Mouse (Mus musculus): ENCODE measurements around the gene Shank3.

The Shank3 gene

DNA sequence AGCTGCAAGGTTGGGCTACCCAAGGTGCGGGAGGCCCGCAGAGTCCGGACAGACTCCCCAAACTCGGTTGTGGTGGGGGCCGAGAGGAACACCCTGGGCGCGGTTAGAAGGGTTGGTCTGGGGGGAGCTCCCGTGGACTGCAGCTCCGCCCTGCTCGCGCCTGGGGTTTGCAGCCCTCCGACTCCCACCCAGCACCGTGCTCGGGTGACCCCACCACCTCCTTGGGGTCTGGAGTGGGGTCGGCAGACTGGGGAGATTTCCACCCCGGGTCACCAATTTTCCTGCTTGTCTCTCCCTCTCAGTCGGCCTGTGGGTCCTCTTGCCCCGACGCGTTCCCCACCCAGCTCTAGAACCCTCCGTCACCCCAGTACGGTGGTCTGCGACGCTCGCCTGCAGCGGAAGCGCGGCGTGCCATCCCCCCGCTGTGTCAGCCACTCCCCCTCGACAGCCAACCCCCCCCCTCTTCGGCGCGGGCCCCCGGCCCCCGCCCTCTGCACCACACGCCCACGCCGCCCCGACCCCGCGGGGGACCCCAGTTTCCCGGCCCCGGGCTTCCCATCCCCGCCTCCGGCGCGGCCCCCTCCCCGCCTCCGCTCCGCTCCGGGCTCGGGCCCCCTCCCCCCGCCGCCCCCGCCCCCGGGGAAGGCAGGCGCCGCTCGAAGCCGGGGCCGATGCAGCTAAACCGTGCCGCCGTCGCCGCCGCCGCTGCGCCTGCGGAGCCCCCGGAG lies at the start of gene Shank3:
TSS of gene Shank3 (plus strand) at position 663 of the 728 bp plus-strand sequence.
- DNase-seq (ENCODE audit: low spot score in 2 of 2), result no peak

DNA sequence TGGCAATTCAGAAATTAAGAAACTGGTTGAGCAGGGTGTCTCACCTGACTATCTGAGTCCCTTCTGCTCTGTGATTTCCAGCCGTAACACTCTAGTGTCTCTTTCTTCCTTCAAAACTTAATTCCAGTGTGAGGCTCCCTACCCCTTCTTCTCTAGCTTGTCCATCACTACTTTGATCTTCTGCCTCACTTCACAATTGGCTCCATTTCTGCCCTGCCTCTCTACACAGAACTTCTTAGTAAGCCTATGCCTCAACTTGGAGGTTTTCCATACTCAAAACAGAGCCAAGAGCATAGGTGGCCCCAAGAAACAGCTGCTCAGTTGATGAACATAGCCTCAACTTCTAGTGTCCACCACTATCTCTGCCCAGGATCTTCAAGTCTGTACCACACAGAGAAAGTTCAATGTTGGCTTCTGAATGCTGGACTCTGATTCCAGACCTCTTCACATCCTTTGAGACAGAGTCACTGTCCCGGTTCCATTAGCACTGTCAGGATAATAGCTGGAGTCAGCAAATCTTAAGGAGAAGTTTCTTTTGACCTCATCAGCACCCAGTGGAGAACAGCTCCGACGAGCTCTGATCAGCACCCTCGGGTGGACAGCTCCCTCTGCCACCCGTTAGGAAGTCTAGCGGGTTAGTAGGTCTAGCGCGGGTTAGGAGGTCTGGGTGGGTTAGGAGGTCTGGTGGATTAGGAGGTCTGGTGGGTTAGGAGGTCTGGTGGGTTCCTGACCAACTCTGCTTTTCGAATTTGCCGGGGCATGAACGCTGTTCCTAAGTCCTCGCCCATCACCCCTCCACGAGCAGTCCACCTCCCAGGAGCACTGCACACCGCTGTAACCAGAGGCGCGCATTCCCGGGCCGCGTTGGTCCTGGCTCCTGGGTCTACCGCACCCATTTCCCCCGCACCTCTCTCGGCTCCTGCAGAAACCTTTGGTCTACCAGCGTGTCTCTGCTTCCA lies 46.2 kb upstream of the Shank3 start:
- no peak for DNase-seq (ENCODE audit: low spot score in 2 of 2)

DNA sequence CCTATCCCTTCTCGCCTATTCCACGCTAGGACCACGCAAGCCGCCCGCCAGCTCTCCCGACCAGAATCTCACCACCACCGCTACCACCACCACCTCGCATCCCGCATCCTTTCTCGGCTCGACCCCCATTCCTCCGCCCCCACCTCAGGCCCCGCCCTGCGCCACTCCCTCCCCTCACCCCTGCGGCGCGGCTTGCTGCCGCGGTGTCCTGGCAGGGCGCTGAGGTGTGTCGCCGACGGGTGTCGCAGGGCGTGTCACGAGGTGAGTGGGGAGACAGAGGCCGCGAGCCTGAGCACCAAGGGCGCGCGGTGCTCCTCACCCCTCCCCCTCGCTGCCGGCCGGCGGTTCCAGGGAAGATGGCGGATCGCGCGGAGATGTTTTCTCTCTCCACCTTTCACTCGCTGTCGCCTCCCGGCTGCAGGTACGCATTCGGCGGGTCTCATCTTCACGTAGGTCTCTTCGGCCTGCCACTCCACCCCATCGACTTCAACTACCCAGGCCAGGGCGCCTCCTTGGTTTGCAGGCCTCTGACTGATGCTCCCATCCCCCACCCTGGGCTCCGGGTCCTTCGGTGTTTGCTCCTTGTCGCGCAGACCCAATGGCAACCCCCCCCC lies 45.5 kb upstream of the Shank3 start, which contains the start of gene Mapk8ip2:
TSS of gene Mapk8ip2 (plus strand) at position 49 of the 614 bp plus-strand sequence.
- DNase-seq (ENCODE audit: low spot score in 2 of 2), result no peak

DNA sequence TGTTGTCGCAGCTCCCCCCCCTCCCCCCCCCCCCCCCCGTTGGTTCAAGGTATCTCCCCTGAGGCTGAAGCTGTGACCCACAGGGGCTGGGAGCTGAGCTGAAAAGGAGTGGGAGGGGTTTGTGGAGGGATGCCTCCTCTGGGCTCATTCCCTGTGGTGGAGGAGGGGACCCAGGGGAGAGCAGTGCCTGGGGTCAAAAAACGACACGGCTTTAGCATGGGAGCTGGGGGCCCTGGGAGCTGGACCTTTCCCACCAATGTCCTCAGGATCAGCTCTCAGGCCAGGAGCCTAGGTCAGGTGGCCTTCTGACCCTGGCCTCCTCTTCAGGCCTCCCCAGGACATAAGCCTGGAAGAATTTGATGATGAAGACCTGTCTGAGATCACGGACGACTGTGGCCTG lies 44.6 kb upstream of the Shank3 start:
- DNase-seq (ENCODE audit: low spot score in 2 of 2), result no peak

DNA sequence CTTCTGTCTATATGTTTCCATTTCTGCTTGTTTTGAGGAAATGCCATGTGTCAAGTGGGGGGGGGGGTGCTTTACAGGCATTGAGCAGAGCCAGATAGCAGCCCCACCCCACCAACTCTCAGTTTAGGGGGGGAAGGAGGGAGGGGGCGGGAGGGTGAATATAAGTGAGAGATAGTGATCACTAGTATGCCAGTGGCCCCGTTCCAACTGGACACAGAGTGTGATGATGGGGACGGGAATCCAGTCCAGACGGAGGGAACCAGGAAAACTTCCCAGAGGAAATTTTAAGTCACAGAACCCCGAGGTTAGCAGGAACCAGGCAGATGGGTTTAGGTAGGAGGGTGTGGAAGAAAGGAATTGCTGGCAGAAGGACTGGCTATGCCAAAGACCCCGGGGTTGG lies 43.8 kb upstream of the Shank3 start:
- DNase-seq (ENCODE audit: low spot score in 2 of 2), result no peak

DNA sequence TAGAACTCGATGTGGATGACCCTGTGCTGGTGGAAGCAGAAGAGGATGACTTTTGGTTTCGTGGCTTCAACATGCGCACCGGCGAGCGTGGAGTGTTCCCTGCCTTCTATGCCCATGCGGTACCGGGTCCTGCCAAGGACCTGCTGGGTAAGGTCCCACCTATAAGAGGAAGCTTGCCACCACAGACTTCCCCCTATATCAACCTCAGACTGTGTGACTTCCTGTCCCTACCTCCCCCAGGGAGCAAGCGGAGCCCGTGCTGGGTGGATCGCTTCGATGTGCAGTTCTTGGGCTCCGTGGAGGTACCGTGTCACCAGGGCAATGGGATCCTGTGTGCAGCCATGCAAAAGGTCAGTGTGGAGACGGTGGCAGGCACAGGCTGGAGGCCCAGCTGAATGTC lies 40.5 kb upstream of the Shank3 start:
- DNase-seq (ENCODE audit: low spot score in 2 of 2), result peak in 1 of 2 experiments; percentile 29

DNA sequence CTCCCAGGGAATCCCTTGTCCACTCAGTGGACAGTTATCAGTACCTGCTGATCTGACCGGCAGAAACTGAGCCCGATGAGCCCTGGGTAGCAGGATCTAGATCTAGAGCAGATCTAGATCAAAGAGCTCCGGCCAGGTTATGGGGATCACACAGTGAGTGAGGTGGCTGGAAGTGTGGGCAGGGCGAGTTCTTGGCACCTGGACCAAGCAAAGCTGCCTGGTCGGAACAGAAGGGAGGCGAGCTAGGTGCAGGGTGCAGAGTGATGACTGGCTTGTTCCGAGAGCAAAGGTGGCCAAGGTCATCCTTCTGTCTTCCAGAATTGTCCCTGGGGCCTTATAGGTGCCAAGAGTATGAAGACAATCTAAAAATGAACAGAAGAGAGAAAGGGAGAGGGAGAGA lies 39.6 kb upstream of the Shank3 start:
- DNase-seq (ENCODE audit: low spot score in 2 of 2), result no peak

DNA sequence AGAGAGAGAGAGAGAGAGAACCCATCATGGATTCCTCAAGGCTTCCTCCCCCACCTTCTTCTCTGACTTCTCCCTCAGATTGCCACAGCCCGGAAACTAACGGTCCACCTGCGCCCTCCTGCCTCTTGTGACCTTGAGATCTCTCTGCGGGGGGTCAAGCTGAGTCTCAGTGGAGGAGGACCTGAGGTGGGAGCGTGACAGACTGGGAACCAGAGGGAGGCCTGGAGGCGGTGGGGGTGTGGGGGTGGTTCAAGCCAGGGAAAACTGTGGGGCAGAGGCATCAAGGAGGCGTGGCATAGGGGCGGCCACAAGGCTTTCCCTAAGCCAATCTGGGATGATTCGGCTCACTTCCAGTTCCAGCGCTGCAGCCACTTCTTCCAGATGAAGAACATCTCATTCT lies 39.1 kb upstream of the Shank3 start:
- DNase-seq (ENCODE audit: low spot score in 2 of 2), result no peak

DNA sequence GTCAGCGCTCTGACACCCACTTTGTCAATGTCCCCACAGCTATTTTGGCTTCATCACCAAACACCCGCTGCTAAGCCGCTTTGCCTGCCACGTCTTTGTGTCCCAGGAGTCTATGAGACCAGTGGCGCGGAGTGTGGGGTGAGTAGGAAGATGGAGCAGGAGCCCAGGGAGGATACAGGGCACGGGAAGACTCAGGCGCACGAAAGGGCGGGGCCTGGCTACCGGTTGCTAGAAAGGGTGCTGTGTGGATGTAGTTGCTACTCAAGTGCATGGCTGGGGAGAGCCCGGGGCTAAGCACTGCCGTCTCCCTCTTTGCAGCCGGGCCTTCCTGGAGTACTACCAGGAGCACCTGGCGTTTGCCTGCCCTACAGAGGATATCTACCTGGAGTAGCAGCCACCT lies 38.1 kb upstream of the Shank3 start:
- no peak for DNase-seq (ENCODE audit: low spot score in 2 of 2)

DNA sequence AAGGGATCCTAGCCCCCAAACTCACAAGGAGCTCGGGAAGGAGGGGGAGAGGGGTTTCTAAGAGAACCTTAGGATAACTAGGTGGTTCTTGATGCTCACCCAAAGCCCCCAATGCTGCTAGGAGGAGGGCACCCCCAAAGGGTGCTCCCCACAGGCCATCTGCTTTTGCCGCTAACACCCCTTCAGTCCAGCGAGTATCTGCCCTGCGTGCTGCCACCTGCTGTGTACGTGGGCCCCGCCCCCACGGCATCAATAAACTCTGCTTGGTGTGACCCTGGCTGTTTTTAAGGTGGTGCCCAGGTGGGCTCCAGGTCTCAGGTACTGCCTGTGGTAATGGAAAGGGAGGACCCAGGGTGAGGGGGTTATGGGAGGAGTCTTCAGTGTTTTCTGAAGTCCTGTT lies 37.2 kb upstream of the Shank3 start:
- DNase-seq (ENCODE audit: low spot score in 2 of 2), result no peak

DNA sequence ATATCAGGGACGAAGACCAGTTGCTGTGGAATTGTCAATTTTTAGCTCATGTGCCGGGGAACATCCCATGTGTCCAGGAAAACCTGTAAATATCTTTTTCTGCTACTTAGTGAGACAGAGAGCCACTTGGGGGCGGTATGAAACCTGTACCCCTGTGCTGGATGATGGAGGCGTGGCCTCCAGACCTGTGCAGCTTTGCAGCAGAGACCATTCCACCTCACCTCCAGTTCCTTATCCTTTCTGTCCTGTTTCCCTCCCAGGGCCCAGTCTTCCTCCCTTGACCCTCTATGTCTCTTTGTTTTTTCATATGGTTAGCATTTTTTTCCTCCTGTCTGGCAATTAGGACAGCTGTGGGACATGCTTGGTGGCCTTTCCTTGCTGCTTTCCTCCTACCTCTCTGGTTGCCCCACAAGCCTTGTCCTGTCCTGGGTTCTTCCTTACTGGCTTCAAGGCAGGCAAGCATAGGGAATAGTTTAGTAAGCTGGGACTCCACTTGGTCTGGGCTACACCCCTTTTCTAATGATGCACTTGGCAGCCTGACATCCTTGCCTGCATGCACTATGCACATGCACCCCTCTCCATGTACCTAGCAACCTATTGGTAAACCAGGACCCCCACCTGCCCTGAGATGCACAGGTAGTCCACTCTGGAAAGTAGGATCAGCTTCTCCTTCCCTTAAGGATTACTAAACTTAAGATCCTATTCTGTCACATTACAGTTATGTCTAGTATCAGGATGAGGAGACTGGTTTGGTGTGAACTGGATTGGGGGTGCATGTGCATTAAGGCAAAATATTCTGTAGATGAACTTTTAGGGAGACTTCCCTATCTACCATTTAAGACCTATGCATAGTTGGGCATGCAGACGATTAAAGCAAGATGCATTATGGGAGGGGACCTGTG lies 35.8 kb upstream of the Shank3 start:
- DNase-seq (ENCODE audit: low spot score in 2 of 2), result no peak

DNA sequence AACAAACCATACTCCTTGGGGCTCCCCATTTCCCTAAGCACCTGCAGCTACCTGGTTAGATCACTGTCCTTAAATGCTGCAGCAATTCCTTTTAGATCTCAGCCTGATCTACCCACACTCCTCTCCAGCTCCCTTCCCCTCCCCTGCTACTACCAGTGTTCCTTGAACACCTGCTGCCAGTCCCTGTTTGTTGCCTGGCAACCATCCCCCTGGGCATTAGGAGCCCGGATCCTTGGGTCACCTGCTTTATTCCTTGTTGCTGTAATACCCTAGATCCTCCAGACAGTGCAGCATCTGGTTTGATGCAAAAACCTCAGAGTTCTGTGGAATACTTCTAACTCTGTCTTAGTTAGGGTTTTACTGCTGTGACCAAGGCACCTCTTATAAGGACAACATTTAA lies 34.4 kb upstream of the Shank3 start:
- no peak for DNase-seq (ENCODE audit: low spot score in 2 of 2)

DNA sequence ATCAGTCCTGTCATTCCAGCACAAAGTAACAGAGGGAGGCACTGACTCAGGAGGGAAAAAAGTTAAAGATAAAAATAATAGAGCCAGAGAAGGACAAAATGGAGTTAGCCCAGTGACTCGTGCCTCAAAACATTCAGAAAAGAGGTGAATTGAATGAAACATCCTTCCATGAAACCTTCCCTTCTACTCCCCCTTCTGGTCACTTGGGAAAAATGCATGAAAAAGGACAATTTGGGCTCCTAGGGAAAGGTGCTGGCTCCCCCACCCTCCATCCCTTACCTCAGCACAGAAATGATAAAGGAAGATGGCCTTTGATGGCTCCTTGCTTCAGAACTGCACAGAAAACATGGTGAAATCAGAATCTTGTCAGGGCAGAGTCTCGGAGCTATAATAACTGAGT lies 30.8 kb upstream of the Shank3 start:
- no peak for DNase-seq (ENCODE audit: low spot score in 2 of 2)

DNA sequence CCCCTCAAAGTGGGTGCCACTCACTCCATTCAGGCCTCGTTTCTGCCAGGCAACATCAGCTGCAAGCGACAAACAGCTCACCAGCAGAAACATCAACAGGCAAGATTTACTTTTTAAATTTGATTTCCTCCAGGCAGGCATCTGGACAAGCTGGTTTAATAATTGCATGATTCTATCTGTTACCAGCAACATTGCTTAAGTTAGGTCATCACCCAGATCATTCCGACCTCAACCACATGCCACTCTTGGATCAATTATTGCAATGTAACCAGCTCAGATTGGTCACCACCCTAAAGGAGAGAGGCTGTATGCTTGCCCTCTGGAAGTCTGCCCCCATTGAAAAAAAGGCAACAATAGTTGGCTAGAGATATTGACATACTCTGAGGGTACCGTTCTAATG lies 27.9 kb upstream of the Shank3 start:
- no peak for DNase-seq (ENCODE audit: low spot score in 2 of 2)

DNA sequence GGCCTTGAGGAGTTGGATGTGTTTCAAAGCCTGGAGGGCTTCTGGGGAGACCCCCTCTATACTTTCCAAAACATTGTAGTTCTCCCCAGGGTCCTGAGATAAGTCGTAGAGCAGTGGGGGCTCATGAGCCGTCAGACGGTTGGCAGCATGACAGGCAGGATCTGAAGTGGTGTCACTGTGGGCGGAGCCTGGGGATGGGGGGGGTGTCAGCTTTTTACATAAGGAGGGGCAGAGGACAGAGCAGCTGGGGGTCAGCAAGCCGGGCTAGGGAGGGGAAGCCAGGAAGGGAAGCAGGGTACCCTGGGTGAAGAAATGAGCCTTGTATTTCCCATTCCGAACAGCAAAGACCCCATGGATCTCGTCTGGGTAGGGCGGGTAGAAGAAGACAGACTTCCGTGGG lies 26.1 kb upstream of the Shank3 start:
- DNase-seq (ENCODE audit: low spot score in 2 of 2), result no peak

DNA sequence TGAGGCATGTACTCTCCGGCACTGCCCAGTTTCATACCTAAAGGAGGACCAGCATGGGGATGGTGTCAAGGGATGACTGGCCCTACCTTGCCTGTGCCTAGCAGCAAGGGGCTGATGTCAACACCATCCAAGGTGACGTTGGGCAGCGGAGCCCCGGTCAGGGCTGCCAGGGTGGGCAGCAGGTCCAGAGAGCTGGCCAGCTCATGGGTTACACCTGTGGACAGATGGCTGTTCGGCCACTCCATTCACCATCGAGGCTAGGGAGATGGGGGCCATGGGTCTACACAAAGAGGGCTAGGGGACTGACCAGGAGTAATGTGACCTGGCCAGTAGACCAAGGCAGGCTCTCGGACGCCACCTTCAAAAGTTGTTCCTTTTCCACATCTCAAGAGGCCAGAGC lies 25.5 kb upstream of the Shank3 start:
- DNase-seq (ENCODE audit: low spot score in 2 of 2), result no peak

DNA sequence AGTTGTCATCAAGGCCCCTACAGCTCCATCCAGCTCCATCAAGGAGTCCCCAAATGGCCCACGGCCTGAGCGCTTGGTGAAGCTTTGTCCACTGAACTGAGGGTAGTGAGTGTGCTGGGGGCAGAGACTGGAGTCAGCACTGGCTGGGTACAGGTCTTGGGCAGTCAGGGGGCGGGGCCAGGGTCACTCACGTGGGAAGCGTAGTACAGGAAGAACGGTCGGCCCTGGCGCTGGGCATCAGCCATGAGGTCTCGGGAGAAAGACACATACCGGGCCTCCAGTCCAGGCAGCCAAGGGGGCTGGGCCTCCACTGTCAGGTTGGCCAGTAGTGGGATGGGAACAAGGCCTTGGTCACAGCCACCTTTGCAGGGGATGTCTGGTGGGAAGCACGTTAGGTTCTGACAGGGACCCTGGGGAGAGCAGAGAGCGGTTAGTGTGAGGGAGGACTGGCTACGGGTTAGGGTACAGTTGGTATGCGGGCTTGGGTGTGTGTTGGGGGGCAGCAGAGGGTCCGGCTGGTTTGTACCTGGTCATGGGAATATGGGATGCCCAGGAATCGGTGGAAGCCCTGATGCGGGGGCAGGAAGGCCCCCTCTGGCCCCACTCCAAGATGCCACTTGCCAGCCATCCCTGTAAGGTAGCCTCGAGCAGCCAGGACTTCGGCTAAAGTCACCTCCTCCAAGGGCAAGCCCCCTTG lies 24.7 kb upstream of the Shank3 start:
- DNase-seq (ENCODE audit: low spot score in 2 of 2), result no peak

DNA sequence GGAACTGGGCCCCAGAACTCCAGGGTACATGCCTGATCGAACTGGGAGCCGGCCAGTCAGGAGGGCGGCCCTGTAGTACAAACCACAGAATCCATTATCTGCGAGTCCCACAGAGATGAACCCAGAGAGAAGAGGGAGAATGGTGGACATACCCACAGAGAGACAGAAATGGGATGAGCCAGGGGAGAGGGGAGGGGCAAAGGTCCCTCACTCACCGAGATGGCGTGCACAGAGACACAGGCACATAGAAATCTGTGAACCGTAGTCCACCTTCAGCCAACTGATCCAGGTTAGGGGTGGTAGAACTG lies 24.2 kb upstream of the Shank3 start:
- no peak for DNase-seq (ENCODE audit: low spot score in 2 of 2)

DNA sequence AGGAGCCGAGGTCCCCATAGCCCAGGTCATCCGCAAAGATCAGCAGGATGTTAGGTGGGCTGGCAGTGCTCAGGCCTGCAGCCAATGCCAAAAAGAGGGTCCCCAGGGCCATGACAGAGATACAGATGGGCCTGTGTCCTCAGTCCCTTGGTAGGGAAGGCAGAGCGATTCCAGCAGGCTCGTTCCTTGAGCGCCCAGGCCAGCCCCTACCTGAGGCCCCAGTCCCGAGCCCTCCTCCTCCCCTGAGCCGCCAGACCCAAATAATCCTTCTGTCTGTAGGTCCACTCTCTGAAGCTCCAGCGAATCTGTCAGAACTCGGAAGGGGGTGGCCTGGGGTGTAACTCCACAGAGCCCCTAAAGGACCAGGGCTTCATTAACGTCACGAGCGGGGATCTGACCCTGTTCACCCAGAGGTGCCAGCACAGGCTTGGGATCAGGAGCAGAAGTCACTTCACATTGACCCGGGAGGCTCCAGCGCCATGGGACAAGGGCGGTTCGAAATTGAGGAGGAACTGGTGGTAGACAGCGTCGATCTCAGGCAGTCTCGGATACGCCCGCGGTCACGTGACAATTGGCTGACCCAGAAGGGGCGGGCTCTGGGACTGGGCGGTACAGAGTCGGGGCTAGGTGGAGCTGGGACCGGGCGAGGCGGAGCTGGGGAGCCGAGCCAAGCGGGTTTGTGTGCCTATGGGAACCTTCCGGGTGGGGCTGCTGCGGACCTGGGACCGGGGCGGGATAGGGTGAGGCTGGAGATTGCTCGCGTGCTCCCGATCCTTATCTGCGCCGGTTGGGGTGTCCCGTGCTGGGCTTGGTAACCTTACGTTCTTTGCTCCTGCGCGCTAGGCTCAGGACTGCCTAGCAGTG lies 23.6 kb upstream of the Shank3 start:
- DNase-seq (ENCODE audit: low spot score in 2 of 2), result peak; percentile 94

DNA sequence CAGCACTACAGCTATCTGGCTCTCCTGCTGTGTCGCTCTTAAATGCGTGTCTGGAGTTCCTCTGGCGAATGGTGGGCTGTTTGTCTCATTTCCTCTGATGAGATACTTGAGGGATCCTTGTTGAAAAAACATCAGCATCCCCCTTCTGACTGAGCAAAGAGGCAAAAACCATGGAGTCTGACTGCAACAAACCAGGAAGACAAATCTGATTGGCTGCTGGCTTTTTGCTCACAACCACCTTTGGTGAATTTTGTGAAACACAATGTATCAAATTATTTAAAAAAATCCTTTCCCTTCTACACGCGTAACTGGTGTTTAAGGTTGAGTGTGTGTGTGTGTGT lies 23.0 kb upstream of the Shank3 start:
- no peak for DNase-seq (ENCODE audit: low spot score in 2 of 2)
